Mouse (Mus musculus) urinary bladder, postnatal 36 days (tissue): ENCODE results near the gene Lmntd2.
A peak's percentile ranks its signal among the peaks of the same experiment; 100 is the strongest.

Experiments
- DNase-seq, 2 experiments: peaks; one replicate each; pipeline ENCODE4 v3.0.0; 2022; ENCODE audit warnings: low spot score in 2 of 2, mixed read lengths in 1 of 2

Lmntd2 gene

DNA sequence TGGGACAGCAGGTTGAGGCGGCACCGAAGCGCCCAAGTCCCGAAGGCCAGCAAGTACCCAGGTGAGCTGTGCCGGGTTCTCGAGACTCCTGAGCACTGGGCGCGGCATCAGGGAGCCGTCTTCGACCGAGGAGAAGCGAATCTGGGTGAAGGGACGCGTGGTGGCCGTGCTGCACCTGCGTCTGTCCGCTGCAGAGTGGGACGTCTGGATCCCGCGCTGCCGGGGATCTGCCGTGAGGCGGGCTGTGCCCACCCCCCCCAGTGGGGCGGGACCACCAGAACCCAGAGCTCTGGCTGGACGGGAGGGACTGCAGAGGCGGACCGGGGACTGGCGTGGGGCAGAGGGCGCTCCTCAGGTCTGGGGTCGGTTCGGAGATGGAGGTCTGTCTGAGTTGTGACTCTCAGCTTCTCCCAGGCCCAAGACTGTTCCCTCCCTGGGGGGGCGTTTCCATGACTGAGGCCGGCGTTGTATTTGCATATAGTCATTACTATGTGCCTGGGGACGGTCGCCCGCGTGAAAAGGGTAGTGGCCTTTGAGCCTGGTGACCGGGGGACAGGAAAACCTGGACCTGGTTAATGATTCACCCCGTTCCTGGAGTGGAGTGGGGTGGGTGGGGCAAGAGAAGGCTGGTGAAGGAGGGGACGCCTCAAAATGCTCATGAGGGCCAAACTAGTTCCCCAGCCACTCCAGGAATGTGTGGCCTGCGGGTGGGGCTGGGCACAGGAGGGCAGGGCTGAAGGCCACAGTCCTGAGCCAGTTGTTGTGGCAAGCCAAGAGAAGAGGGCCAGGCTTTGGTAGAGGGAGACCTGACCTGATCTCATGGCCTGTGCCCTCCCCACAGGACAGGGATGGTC, 2.2 kb upstream of the Lmntd2 start:
- DNase-seq: peak; percentile 80 to 85

DNA sequence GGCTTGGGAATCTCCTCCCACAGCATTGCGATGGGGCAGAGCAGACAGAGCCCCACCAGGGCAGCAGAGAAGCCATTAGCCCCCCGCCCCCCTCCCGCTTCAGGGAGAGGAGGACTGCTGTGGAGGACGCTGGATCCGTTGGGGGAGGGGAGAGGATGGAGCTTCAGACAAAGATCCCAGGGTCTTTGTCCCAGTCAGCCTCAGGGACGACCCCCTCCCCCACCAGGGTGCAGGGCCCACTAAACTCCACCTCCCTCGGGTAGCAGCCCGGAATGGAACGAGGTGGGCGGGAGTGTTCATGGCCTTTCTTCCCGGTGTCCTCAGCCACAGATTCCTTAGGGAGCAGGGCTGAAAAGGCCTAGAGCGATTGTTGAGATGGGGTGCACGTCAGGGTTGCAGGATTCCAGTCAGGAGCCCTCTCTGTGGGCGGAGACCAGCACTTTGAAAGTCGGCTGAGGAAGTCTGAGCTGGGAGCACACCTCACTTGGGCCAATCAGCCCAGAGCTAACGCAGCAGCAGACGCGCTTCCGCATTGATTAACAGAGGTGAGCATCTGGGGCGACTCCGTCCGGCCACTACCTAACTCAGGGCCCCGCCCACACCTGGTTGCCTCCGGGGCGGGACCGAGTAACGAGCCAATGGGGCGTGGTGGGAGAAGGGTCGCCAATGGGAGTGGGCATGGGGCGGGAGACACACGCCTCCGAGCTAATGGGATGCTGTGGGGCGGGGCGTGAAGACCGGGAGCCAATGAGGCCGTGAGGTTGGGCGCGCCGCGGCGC, 1.4 kb upstream of the Lmntd2 start, which contains the start of gene Rassf7:
TSS of gene Rassf7 (plus strand) at position 760 of the 779 bp plus-strand sequence.
- peak; percentile 93 to 94 for DNase-seq

DNA sequence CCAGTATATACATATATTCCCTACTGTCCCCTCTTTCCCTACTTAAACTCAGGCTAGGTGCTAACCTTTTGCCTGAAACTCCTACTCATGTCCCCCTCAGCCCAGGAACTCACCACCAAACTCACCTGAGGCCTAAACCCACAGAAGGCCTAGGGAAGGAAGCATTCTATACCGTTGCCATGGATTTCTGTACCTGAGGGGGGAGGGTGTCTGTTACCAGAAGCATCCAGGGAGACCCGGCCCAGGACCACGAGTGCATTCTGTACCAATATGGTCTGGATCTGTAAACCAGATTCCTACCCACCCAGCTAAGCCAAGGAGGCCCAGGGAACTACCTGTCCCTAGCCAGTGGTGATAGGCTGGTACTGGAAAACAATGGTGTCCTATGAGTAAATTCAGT, 430 bp upstream of the Lmntd2 start:
- DNase-seq: no peak

GRCm38 (mm10) chr7:141213133-141213532, 747 bp downstream of the Lmntd2 start:
- DNase-seq: no peak

GRCm38 (mm10) chr7:141210606-141211131, 3.2 kb downstream of the Lmntd2 start:
- no peak for DNase-seq

GRCm38 (mm10) chr7:141210137-141210536, 3.7 kb downstream of the Lmntd2 start:
- DNase-seq: no peak

GRCm38 (mm10) chr7:141209526-141209925, 4.4 kb downstream of the Lmntd2 start:
- no peak for DNase-seq

DNA sequence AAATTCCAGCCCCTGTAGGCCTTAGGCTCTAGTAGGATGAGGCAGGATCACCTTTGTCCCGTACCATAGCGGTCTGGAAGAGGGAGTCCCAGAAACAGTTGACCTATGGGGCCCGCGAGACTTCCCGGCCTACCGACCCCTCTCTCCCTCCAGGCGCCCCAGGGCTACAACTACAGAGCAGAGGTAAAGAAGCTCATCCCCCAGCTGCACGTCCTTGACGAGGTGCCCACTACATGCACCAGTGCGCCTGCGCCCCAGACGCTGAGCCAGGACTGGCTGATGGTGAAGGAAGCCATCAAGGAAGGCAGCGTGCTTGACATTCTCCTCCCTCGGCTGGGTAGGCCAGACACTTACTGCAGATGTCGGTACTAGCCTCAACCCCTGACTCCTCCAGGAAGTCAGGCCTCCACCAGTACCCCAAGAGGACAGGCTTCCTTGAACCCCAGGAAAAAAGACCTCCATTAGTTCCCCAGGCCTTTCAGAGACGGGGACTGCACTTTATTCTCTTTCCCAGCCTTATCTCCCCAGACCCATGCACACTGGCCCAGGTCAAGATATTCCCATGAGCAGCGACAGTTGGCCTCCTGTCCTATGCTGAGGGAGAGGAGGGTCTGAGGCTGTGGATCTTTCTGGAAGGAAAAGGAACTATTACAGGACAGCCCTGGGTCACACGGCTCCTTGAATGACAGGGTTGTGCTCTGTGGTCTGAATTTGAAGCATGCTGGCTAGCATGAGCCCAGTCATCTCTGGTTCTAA, 7.5 kb downstream of the Lmntd2 start:
- no peak for DNase-seq

DNA sequence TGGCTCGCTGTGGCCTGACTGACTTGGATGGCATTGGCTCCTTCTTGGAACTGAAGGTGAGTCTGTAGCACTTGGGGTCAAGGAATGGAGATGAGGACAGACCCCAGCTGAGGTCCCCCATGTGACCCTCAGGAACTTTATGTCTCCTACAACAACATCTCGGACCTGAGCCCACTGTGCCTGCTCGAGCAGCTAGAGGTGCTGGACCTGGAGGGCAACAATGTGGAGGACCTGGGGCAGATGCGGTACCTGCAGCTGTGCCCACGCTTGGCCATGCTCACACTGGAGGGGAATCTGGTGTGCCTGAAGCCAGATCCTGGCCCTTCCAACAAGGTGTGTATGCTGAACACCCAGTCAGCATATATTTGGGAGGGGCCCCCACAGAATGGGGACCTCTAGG, 8.4 kb downstream of the Lmntd2 start:
- no peak for DNase-seq

- DNase-seq: no peak
Measured at GRCm38 (mm10) chr7:141204546-141204945, 9.3 kb downstream of the Lmntd2 start.

DNA sequence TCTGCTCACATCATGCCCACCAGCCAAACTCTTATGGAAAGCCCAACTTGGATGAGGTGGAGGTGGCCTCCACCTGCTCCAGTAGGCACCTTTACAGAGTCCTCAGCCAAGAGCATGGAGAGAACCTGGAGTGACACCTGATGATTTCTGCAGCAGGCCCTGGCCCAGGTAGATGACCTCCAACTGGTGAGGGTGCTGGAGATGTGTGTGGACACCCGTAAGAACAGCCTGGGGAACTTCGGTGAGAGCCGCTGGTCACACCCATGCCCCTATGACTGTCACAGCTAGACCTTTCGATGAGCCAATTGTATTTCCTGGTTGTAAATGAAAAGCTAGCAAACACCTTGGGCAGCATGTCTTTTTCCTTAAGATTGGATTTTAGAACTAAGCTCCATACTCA, 15.8 kb downstream of the Lmntd2 start:
- no peak for DNase-seq

DNA sequence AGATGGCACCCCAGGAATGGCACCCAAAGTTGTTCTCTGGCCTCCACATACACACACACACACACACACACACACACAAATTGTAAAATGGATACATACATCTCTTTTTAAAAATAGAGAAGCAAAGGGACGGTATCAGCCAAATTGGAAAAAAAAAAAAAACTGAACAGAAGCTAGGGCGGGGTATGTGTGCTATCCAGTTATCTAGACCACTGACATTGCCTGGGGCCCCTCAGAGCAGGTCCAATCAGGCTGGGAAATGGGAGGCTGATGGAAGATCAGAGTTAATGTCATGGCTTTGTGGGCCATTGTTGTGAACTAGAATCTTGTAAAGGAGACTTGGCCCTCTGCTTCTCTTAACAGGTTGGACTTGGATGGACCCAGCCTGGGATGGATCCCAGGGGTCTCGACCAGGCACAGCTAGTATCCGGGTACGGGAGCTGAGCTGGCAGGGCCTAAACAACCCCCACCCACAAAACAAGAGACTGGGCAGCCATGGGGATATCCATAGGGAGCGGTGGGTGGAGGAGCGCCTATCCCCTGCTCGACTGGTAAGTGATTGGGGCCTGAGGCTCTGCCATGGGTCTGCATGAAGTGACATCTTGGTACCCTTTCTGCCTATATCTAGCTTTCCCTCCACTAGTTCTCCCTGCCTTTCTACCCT, 17.1 kb downstream of the Lmntd2 start:
- no peak for DNase-seq

- DNase-seq: no peak
Measured at GRCm38 (mm10) chr7:141195754-141196153, 18.1 kb downstream of the Lmntd2 start.

DNA sequence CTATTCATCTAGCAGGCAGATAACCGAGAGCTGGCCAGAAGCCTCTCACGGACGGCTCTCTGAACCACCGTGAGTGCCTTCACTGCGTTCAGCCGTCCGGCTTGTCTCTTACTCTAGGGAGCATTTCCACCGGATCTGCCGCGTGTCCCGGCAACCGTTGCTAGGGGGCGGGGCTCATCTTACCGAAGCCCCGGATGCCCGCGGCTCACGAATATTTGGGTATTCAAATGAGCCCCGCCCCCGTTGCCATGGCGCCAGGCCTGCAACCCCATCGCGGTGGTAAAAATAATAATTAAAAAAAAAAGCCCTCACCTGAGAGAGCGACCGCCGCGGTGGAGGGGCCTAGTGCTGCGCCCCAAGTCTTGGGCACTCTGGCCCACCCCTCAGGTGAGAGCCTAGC, 19.1 kb downstream of the Lmntd2 start:
- peak; percentile 84 to 90 for DNase-seq

GRCm38 (mm10) chr7:141194409-141194808, 19.5 kb downstream of the Lmntd2 start:
- no peak for DNase-seq

DNA sequence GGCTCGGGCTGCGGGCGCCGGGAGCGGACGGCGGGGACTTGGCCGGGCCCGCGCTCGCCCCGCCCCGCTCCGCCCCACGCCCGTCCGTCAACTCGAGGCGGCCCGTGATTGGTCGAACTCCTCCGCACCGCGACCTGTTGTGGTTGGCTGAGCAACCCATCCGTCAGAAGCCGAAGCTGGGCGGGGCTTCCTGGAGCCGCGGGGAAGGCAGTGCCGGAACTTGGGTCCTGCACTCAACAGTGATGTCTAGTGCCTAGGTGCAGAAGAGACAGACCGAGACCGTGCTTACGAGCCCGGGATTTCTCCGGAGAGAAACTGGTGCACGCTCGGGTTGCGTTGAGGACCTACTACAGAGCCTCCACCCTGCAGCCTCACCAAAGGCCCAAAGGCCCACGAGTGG, 19.9 kb downstream of the Lmntd2 start, which contains the start of the genes Hras and Lrrc56:
TSS of gene Hras (minus strand) at position 58 of the 400 bp plus-strand sequence.
TSS of gene Lrrc56 (plus strand) at position 210 of the 400 bp plus-strand sequence.
- peak; percentile 98 for DNase-seq

GRCm38 (mm10) chr7:141193348-141193856, 20.5 kb downstream of the Lmntd2 start:
- peak; percentile 80 to 83 for DNase-seq

DNA sequence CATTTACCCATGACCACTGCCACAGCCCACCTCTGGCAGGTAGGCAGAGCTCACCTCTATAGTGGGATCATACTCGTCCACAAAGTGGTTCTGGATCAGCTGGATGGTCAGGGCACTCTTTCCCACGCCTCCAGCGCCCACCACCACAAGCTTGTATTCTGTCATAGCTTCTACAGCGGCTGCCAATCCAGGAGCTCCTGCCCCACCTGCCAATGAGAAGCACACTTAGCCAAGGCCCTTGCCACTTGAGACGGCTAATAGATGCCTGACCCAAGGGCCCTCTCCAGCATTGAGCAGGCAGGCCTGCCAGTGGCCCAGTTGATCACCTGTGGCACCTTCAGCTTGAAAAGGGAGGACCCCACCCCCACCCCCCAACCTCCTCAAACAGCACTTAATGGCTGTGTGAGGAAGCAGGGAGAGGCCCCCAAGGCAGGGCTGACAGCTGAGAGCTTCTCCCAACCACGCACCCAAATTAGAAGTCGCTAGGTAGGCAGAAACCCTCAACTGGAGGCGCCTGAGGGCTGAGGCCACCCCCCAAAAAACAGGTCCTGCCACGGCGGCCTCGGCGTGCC, 21.0 kb downstream of the Lmntd2 start:
- DNase-seq: no peak

DNA sequence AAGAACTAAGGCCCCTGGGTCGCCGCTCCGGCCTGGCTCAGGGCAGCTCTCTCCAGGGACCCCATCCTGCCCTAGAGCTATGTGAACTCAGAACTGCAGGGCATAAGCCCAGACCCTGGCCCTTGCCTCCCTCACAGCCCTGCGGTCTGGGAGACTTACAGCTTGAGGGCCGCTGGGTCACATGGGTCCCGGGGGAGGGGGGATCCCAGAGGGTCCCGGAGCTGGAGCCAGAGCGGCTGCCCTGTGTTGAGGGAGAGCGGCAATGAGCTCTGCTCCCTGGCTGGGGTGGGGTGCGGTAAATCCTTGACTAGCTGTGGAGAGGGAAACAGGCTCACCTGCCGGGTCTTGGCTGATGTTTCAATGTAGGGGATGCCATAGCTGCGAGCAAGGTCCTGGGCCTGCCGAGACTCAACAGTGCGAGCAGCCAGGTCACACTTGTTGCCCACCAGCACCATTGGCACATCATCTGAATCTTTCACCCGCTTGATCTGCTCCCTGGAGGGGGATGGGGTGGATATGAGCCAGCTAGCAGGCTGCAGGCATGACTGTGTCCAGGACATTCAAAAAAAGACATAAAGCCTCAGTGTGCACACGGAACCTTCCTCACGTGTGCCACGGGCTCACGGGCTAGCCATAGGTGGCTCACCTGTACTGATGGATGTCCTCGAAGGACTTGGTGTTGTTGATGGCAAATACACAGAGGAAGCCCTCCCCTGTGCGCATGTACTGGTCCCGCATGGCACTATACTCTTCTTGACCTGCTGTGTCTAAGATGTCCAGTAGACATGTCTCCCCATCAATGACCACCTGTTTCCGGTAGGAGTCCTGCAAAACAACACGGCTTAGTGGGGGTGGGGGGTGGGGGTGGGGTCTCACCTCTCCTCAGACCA, 21.8 kb downstream of the Lmntd2 start:
- DNase-seq: no peak
